Mouse (Mus musculus) heart, postnatal 0 days (tissue): ENCODE measurements around the gene Rai1.

Source experiments
- CTCF ChIP-seq: IDR thresholded peaks from 2 replicates; pipeline ENCODE4 v1.5.1; 2016; ENCODE audit warnings: antibody characterized with exemption, control low read depth, low read depth
- EP300 ChIP-seq: IDR thresholded peaks from 2 replicates; pipeline ENCODE4 v1.6.1; 2016; ENCODE audit warnings: antibody characterized with exemption, low read depth

- TF ChIP-seq CTCF (no peak), EP300 (no peak)
Measured at GRCm38 (mm10) chr11:60076183-60076582, 28.6 kb upstream of the Rai1 start.
